Mouse (Mus musculus): ENCODE data around the gene Pcif1.
"Not testable (repeated sequence)": the region's sequence is repeated elsewhere in the genome, so short reads cannot be mapped to it uniquely, and the experiment has no call there.

Pcif1 gene

GRCm38 (mm10) chr2:164879228-164879567 is at the start of gene Pcif1:
TSS of gene Pcif1 (plus strand) at chr2:164879304.
- DNase-seq: peak; percentile 95

- DNase-seq: no peak
Observed at GRCm38 (mm10) chr2:164831029-164831428, 48.1 kb upstream of the Pcif1 start.

GRCm38 (mm10) chr2:164832032-164832747 is 46.9 kb upstream of the Pcif1 start:
- DNase-seq: peak; percentile 38

- DNase-seq: peak; percentile 72
Observed at GRCm38 (mm10) chr2:164832748-164833301, 46.3 kb upstream of the Pcif1 start, which contains the start of gene Ctsa. TSS of gene Ctsa (plus strand) at chr2:164832873.

GRCm38 (mm10) chr2:164833314-164833959 is 45.7 kb upstream of the Pcif1 start, which contains the start of gene Neurl2:
TSS of gene Neurl2 (minus strand) at chr2:164833456.
- DNase-seq: peak; percentile 89

- peak; percentile 41 for DNase-seq
Observed at GRCm38 (mm10) chr2:164834531-164834930, 44.6 kb upstream of the Pcif1 start.

GRCm38 (mm10) chr2:164835164-164835563 is 43.9 kb upstream of the Pcif1 start:
- DNase-seq: no peak

- no peak for DNase-seq
Observed at GRCm38 (mm10) chr2:164845782-164846181, 33.3 kb upstream of the Pcif1 start.

GRCm38 (mm10) chr2:164850061-164850460 is 29.0 kb upstream of the Pcif1 start:
- no peak for DNase-seq

GRCm38 (mm10) chr2:164855572-164855971 is 23.5 kb upstream of the Pcif1 start:
- not testable (repeated sequence) for DNase-seq

GRCm38 (mm10) chr2:164856309-164857100 is 22.6 kb upstream of the Pcif1 start:
- DNase-seq: no peak

- DNase-seq: no peak
Observed at GRCm38 (mm10) chr2:164857101-164857821, 21.8 kb upstream of the Pcif1 start, which contains the start of gene Pltp. TSS of gene Pltp (minus strand) at chr2:164857711.

- DNase-seq: no peak
Observed at GRCm38 (mm10) chr2:164857842-164858553, 21.1 kb upstream of the Pcif1 start.

- no peak for DNase-seq
Observed at GRCm38 (mm10) chr2:164859155-164859554, 19.9 kb upstream of the Pcif1 start.

- DNase-seq: no peak
Observed at GRCm38 (mm10) chr2:164859640-164860432, 19.3 kb upstream of the Pcif1 start.

- DNase-seq: no peak
Observed at GRCm38 (mm10) chr2:164861094-164861493, 18.0 kb upstream of the Pcif1 start.

GRCm38 (mm10) chr2:164862179-164862861 is 16.8 kb upstream of the Pcif1 start:
- no peak for DNase-seq

GRCm38 (mm10) chr2:164863411-164863810 is 15.7 kb upstream of the Pcif1 start:
- not testable (repeated sequence) for DNase-seq

GRCm38 (mm10) chr2:164864593-164864992 is 14.5 kb upstream of the Pcif1 start:
- DNase-seq: no peak
